Mouse (Mus musculus): Measurements from ENCODE around the gene Klrc1.
"Not testable (repeated sequence)": the region's sequence is repeated elsewhere in the genome, so short reads cannot be mapped to it uniquely, and the experiment has no call there.

Klrc1 gene

DNA sequence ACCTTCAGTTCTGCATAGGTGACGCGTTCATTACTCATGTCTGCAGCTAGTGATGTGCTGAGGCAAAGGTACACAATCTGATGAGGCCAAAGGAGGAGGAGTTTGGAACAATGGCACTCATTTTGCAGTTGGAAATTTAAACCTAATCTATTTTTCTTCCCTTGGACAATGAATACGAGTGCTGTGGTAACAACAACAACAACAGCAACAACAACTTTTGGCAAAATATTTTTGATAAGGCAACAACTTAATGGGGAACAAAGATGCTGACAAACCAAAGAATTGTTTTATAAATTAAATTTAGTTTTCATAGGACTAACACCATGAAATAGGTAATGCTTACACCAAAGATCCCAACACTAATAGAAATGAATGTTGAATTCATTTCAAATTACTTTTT lies at the start of gene Klrc1:
TSS of gene Klrc1 (minus strand) at position 101 of the 400 bp plus-strand sequence.
- in situ Hi-C loops (cut with MseI, MboI): no loop called here

DNA sequence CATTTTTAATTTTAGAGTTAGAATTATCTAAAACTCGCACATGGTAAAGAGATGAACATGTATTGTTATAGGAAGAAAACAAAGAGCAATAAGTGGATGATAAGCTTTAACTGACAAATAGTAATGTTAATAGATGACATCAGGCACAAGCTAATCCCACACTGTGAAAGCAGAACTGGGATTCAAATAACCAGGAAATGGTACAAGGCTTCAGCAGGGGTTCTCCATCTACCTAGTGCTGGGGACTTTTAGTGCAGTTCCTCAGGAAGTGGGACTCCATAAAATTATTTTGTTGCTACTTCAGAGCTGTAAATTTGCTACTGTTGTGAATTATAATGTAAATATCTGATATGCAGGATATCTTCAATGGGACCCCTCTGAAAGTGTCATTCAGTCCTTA lies 48.5 kb upstream of the Klrc1 start:
- in situ Hi-C loops (cut with MseI, MboI): no loop called here

DNA sequence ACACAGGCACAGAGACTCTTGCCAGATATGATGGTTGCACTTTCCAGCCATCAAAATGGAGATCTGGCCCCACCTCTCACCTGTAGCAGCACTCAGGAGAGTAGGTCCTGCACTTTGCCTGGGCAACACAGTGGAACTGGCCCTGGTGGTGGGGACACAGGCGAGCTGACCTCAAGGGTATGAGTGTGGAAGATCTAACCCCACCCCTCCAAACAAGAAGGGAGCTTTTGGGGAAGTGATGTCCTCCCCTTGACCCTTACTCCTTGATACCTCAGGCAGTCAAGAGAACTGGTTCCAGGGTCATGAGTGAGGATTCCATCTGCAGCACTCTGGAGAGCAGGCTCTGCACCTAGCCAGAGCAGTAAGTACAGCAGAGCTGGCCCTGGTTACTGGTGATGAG lies 42.6 kb upstream of the Klrc1 start:
- in situ Hi-C loops (cut with MseI, MboI): no loop called here

DNA sequence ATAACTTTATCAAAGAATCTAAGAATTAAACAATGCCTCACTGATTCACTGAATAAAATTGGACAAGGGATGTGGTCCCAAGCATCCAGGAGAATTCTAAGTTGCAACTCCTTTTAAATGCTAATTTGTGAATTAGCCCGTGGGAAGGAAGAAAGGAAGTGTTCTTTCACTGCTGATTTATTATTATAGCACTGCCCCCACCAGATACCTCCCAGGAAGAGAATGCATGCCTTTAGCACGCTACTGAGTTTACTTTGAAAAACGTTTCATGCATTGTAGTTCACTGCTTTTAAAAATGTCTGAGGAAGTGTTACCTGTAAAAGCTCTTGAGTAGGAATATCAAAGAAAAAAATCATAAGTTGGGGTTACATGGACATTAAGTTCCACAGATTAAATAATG lies 41.7 kb upstream of the Klrc1 start:
- in situ Hi-C loops (cut with MseI, MboI): no loop called here

DNA sequence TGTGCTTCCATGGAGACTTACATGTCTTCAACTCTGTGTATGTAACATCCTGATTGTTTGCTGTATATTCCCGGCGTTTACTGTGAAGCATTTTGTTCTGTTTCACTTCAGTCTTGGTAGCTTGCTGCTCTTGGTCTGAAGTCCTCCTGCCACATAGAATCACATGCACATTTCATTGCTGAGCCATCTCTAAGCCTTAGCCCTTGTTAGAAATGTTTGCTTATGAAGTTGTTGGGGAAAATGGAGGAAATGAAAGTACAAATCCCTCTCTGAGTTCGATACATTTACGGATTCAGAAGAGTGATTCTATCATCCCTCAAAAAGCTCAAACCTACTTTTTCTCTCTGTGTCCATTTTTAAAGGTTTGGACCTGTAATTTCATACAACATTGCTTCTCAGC lies 38.3 kb upstream of the Klrc1 start, which contains the start of gene Klri1:
TSS of gene Klri1 (minus strand) at position 101 of the 400 bp plus-strand sequence.
- in situ Hi-C loops (cut with MseI, MboI): no loop called here

DNA sequence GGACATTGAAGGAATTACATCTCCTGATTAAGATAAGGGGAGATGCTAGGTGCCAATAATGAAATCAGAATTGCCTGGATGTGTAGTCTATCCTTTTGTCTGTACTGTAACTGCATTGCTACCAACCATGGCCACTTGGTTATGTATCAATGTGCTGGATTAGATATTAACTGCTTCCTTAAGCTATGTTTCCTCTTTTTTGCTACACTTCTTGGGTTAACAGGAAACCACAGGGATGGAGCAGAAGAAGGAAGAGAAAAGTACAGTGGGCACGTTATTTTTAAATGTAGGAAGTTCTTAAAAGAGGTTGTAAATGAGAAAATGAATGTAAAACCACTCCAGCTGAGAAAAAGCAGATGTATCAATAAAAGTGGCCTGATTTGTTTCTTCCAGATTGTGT lies 34.8 kb upstream of the Klrc1 start:
- in situ Hi-C loops (cut with MseI, MboI): no loop called here

DNA sequence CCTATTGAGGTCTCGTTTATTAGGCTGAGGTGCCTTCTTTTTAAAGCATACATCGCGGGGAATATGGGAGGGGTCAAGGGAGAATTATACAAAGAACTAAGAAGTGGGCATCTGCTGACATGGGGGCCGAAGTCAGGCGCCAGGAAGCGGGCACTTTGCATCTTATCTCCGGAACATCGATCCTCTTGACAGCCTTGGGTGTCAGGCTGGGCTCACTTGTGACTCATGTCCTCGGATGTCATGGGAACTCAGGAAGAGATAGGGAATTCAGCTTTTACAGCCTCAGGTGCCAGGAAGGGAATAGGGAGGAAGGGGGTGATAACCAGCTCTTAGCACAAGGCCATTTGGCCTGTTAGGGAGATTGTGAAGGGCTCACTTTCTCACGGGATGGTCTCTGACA lies 12.7 kb upstream of the Klrc1 start:
- in situ Hi-C loops (cut with MseI, MboI): not testable (repeated sequence)

DNA sequence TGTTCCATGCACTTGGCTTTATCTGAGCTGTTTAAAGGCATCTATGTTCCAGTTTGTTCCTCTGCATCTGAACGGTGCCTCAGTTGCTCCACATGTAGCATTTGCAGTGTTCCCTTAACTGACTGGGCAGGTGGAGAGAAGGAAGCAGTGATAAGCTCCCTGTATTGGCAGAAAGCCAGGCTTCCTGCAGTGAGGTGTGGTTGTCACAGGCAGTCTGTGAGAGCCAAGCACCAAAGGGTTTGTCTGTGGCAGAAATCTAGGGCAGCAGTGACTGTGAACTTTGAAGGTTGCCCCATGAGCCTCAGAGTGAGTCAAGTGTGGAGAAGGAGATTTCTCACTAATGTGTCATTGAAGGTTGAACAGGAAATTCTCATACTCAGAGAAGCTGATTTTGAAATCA lies 1.6 kb upstream of the Klrc1 start:
- in situ Hi-C loops (cut with MseI, MboI): no loop called here

DNA sequence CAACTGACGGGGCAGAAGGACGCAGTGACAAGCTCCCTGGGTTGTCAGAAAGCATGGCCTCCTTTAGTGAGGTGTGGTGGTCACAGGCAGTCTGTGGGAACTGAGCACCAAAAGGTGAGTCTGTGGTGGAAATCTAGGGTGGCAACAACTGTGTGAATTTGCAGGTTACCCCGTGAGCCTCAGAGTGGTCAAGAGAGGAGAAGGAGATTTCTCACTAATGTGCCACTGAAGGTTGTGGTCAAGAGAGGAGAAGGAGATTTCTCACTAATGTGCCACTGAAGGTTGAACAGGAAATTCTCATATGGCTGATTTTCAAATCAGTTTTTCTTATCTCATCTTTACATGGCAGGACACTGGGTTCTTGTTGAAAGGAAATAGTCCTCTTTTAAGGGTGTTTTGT lies 17.5 kb downstream of the Klrc1 start:
- in situ Hi-C loops (cut with MseI, MboI): not testable (repeated sequence)

DNA sequence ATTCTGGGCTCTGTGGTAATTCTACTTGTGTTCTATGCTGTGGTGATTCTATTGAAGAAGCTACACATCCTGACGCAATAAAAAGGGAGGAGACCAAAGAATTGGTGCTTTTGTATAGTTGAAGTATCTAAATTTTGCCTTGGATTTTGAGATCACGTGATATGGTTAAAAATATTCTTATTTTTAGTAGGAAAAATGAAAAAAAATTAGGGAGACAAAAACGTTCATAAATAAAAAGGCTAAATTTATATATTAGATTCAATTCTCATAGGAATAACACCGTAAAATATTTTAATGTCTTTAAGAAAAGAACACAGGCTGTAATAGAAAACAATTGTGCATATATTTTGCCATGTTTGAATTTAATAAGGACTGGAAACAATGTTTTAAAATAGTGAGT lies 18.2 kb downstream of the Klrc1 start, which contains the start of gene Klrc2:
TSS of gene Klrc2 (minus strand) at position 101 of the 400 bp plus-strand sequence.
- in situ Hi-C loops (cut with MseI, MboI): not testable (repeated sequence)

DNA sequence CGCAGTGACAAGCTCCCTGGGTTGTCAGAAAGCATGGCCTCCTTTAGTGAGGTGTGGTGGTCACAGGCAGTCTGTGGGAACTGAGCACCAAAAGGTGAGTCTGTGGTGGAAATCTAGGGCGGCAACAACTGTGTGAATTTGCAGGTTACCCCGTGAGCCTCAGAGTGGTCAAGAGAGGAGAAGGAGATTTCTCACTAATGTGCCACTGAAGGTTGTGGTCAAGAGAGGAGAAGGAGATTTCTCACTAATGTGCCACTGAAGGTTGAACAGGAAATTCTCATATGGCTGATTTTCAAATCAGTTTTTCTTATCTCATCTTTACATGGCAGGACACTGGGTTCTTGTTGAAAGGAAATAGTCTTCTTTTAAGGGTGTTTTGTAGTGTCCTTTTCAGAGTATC lies 34.7 kb downstream of the Klrc1 start:
- in situ Hi-C loops (cut with MseI, MboI): not testable (repeated sequence)

DNA sequence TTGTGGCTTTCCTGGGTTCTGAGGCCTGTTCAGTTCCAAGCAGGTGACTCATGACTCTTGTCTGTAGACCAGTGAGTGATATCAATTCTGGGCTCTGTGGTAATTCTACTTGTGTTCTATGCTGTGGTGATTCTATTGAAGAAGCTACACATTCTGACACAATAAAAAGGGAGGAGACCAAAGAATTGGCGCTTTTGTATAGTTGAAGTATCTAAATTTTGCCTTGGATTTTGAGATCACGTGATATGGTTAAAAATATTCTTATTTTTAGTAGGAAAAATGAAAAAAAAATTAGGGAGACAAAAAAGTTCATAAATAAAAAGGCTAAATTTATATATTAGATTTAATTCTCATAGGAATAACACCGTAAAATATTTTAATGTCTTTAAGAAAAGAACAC lies 35.5 kb downstream of the Klrc1 start, which contains the start of gene Klrc3:
TSS of gene Klrc3 (minus strand) at position 101 of the 400 bp plus-strand sequence.
- in situ Hi-C loops (cut with MseI, MboI): not testable (repeated sequence)

DNA sequence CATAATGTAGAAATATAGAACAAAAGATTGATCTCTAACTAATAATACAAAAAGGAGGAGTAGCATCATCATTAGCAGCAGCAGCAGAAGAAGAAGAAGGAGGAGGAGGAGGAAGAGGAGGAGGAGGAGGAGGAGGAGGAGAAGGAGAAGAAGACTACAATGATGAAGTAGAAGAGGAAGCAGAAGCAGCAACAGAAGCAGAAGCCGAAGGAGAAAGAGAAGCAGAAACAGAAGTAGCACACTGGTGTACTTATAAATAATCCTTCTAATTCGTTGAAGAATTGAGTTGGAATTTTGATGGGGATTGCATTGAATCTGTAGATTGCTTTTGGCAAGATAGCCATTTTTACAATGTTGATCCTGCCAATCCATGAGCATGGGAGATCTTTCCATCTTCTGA lies 47.7 kb downstream of the Klrc1 start:
- in situ Hi-C loops (cut with MseI, MboI): not testable (repeated sequence)

DNA sequence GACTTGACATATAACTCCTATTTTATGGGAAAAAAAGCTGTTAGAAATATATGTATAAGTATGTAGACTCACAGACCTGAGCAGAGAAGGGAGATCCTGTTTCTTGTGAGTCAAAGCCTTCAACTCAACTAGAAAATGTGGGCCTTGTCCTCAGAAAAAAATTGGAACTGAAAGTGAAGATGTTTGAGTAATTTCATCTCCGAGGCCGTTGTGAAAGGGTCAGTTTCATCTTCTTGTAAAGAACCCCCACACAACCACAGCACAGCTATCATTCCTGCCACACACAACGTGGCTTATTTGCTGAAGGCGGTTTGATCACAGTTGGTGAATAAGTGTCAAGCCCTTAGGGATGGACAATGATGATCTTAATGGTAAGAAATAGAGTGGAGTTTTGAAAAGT lies 55.0 kb downstream of the Klrc1 start, which contains the start of gene Klrk1:
TSS of gene Klrk1 (minus strand) at position 130 of the 400 bp plus-strand sequence.
- in situ Hi-C loops (cut with MseI, MboI): no loop called here
